40 mouse cellular contexts compared by ENCODE assay signal in genomic region chr9:62261406-62261805, GRCm38 (mm10). TPM values are rescaled to one million over a fixed set of nuclear protein-coding genes. Genes with fewer than 3 reads are reported as not detected.
DNase-seq lines count a peak whose midpoint lies in the region; ATAC-seq and TF ChIP-seq lines count a peak whose summit lies in the region.
"Had no signal": no experiment of that assay in that cellular context is flagged by ENCODE, and none has a peak within 500 bp of the region (broad histone marks: within the 10 kb centered on the region; RNA-seq: fewer than 3 reads in every experiment).

No protein-coding gene starts in this region.

- H3K4me2 ChIP-seq in lung, postnatal 0 days (replicated peaks; ENCODE audit: low read depth, low read length): no peak overlapping the region
- H3K4me2 ChIP-seq: forebrain, embryonic 13.5 days; heart, embryonic 12.5 days; hindbrain, embryonic 14.5 days; liver, embryonic 15.5 days; lung, embryonic 15.5 days; midbrain, embryonic 13.5 days; neural tube, embryonic 15.5 days had no signal

- H3K4me3 ChIP-seq in spleen, adult 2 months (ENCODE audit: extremely low read depth, insufficient read depth, insufficient read length): no peak overlapping the region
- no peak overlapping the region for H3K4me3 ChIP-seq in lung, postnatal 0 days (ENCODE audit: low read depth, low read length)
- H3K4me3 ChIP-seq: forebrain, embryonic 13.5 days; heart, adult 2 months; heart, embryonic 12.5 days; layer of hippocampus, adult 2 months; liver, embryonic 15.5 days; lung, embryonic 15.5 days; midbrain, embryonic 13.5 days; neural tube, embryonic 15.5 days had no signal

- TF ChIP-seq POLR2A in spleen, adult 2 months (IDR thresholded peaks at IDR 0.05; ENCODE audit: low read depth, low read length): no peak

- no peaks in the 10 kb centered on the region for H3K36me3 ChIP-seq in spleen, adult 2 months (ENCODE audit: control insufficient read depth, insufficient read depth, low read length)
- no peaks in the 10 kb centered on the region for H3K36me3 ChIP-seq in splenic B cell, adult 2 months (ENCODE audit: control insufficient read depth, insufficient read depth, low read length, poor library complexity, severe bottlenecking)
- no peaks in the 10 kb centered on the region for H3K36me3 ChIP-seq in lung, postnatal 0 days (ENCODE audit: insufficient read depth, low read length)
- H3K36me3 ChIP-seq: heart, embryonic 12.5 days; liver, embryonic 15.5 days; lung, embryonic 15.5 days; midbrain, embryonic 13.5 days; neural tube, embryonic 15.5 days had no signal

- no peaks in the 10 kb centered on the region for H3K27me3 ChIP-seq in spleen, adult 2 months (ENCODE audit: control insufficient read depth, insufficient read depth, low read length)
- no peaks in the 10 kb centered on the region for H3K27me3 ChIP-seq in splenic B cell, adult 2 months (ENCODE audit: control insufficient read depth, insufficient read depth, low read length, poor library complexity, severe bottlenecking)
- no peaks in the 10 kb centered on the region for H3K27me3 ChIP-seq in lung, postnatal 0 days (replicated peaks; ENCODE audit: insufficient read depth, low read length)
- H3K27me3 ChIP-seq: forebrain, embryonic 13.5 days; heart, embryonic 12.5 days; liver, embryonic 15.5 days; lung, embryonic 15.5 days; midbrain, embryonic 13.5 days; neural tube, embryonic 15.5 days had no signal

- no peaks in the 10 kb centered on the region for H3K9me3 ChIP-seq in lung, postnatal 0 days (ENCODE audit: low read length)
- H3K9me3 ChIP-seq: heart, embryonic 12.5 days; liver, embryonic 15.5 days; lung, embryonic 15.5 days; neural tube, embryonic 15.5 days had no signal

- ATAC-seq in megakaryocyte progenitor cell, adult 5-6 weeks (replicated peaks; ENCODE audit: poor library complexity): peak; percentile 40
- ATAC-seq in lung, postnatal 0 days: no peak
- ATAC-seq: CD4-positive, CD25-positive, alpha-beta regulatory T cell, adult 4 months; forebrain, embryonic 13.5 days; inflammation-experienced regulatory T-cells, adult 6 months; midbrain, embryonic 13.5 days had no signal

- 17% methylated on average over 3 of the region's 3 CpGs for WGBS in spleen, adult 2 months
- whole genome bisulfite sequencing in lung, postnatal 0 days: 82% methylated on average over 3 of the region's 3 CpGs

- peak in 1 of 2 experiments; percentile 29 for DNase-seq in spleen, adult 2 months (ENCODE audit: low read depth in 1 of 2, low spot score in 2 of 2)
- DNase-seq in spleen, postnatal 14 days (ENCODE audit: low spot score in 2 of 2): no peak
- DNase-seq in T-cell, adult 2 months (ENCODE audit: low spot score): peak; percentile 53
- DNase-seq in splenic B cell, adult 2 months (ENCODE audit: low read depth, low spot score): peak; percentile 49
- DNase-seq in urinary bladder, adult 2 months (ENCODE audit: low spot score): no peak
- DNase-seq in urinary bladder, postnatal 25 days (ENCODE audit: low spot score): no peak
- no peak for DNase-seq in lung, postnatal 0 days (ENCODE audit: low spot score)
- DNase-seq: adrenal gland, postnatal 10 days; cerebellum, adult 8-10 months; cerebellum, postnatal 25 days; gastrocnemius, postnatal 25 days; heart, adult 2 months; heart, postnatal 4 days; kidney, adult 11 months; kidney, postnatal 14 days; liver; lung, postnatal 36 days; right cerebral cortex, postnatal 4 days; thymus, adult 2 months; thymus, postnatal 36 days had no signal

- H3K9ac ChIP-seq in lung, postnatal 0 days (replicated peaks; ENCODE audit: low read depth): no peak overlapping the region
- H3K9ac ChIP-seq: forebrain, embryonic 13.5 days; heart, embryonic 12.5 days; hindbrain, embryonic 14.5 days; liver, embryonic 15.5 days; lung, embryonic 15.5 days; midbrain, embryonic 13.5 days; neural tube, embryonic 15.5 days had no signal

- TF ChIP-seq CTCF in spleen, adult 2 months (IDR thresholded peaks at IDR 0.05; ENCODE audit: extremely low read depth, insufficient read depth, insufficient read length, insufficient replicate concordance): no peak
- TF ChIP-seq CTCF in lung, postnatal 0 days (IDR thresholded peaks at IDR 0.05): no peak

- TF ChIP-seq EP300 in lung, postnatal 0 days (IDR thresholded peaks at IDR 0.05): no peak

- H3K4me1 ChIP-seq in spleen, adult 2 months (ENCODE audit: control insufficient read depth, insufficient read depth, insufficient read length): peaks cover 15% of the 10 kb centered on the region; the same call in 1 of the 2 replicates
- H3K4me1 ChIP-seq in lung, postnatal 0 days (ENCODE audit: insufficient read depth, low read depth, low read length): no peaks in the 10 kb centered on the region
- H3K4me1 ChIP-seq: heart, embryonic 12.5 days had no signal

- 0 out of 2 replicates have a peak overlapping the region, but pooled peaks have one; percentile 32 for H3K27ac ChIP-seq in spleen, adult 2 months (ENCODE audit: insufficient read depth, low read length)
- no peak overlapping the region for H3K27ac ChIP-seq in lung, postnatal 0 days (ENCODE audit: low read length)
- H3K27ac ChIP-seq: forebrain, embryonic 13.5 days; heart, adult 2 months; hindbrain, embryonic 14.5 days; layer of hippocampus, adult 2 months; liver, embryonic 15.5 days; lung, embryonic 15.5 days; midbrain, embryonic 13.5 days; neural tube, embryonic 15.5 days; stomach, postnatal 0 days had no signal

RNA-seq across cellular contexts. Expression of gene Spesp1, which starts 20.6 kb away (rescaled TPM):
- polyA plus RNA-seq in spleen, adult 2 months (2012; rRNA removed): not detected in 2 replicates
- not detected in 2 replicates for total RNA-seq in megakaryocyte progenitor cell, adult 5-6 weeks (2015)
- total RNA-seq in megakaryocyte progenitor cell, adult 5-6 weeks (2017): not detected in 2 replicates
- not detected in 2 replicates for polyA plus RNA-seq in urinary bladder, adult 2 months (2012; rRNA removed)
- polyA plus RNA-seq in lung, postnatal 0 days (2015; fragmentation: Nextera tagmentation; extraction: Ambion mirVana): not detected in 2 replicates
- total RNA-seq: adrenal gland, postnatal 10 days; gastrocnemius, adult 18-20 months; gastrocnemius, postnatal 25 days; heart, adult 2 months; heart, postnatal 4 days; left cerebral cortex, postnatal 10 days; megakaryocyte-erythroid progenitor cell, adult 5-6 weeks had no signal
- polyA plus RNA-seq: CD4-positive, CD25-positive, alpha-beta regulatory T cell, adult 4 months; embryonic facial prominence, embryonic 11.5 days; forebrain, embryonic 13.5 days; frontal cortex, adult 2 months; heart, embryonic 12.5 days; heart, postnatal 0 days; hindbrain, embryonic 14.5 days; inflammation-experienced regulatory T-cells, adult 6 months; kidney, embryonic 14.5 days; limb, embryonic 11.5 days; liver, embryonic 15.5 days; lung, embryonic 15.5 days; neural tube, embryonic 15.5 days; stomach, postnatal 0 days had no signal

Comparison
In these comparisons a context has a peak if more than half of its experiments do, and no peak if none do; other contexts are left out.
1. DNase-seq: peak in T-cell, adult 2 months (single experiment) and splenic B cell, adult 2 months (single experiment); none in spleen, postnatal 14 days (0 of 2), urinary bladder, adult 2 months (single experiment), urinary bladder, postnatal 25 days (single experiment) and lung, postnatal 0 days (single experiment).